Mouse (Mus musculus): ENCODE measurements around the gene Ctu2. TPM values are rescaled to one million over a fixed set of nuclear protein-coding genes. Genes with fewer than 3 reads are reported as not detected.
A peak's percentile ranks its signal among the peaks of the same experiment; 100 is the strongest.

Ctu2 gene
- polyA plus RNA-seq, 1 experiment from 2014 or later: 85.1 TPM

DNA sequence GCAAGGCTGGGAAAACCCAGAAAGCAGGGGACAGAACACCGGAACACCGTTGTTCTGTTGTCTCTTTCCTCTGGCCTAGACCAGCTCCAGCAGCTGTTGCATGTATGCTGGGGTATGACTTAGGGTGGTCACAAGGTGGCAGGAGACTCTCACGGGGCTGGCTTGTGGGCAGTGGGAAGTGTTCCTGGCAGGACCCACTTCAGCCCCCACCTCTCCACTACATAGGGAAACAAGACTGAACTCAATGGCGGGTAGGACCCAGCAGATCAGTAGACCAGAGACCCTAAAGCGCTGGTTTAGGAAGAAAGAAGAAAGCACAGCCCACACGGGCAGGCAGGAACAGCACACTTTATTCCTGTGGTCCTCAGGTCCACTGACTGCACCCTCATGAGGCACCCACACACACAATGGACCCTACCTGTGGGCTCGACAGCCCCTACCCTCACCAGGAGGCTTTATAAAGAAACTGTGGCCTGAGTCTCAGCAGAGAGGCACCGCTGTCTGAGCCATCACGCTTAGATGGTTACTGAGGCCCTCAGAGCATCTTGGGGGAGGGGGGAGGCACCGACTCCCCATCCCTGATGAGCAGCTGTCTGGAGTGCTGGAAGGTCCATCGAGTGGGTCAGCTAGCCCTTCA is 42.6 kb upstream of the Ctu2 start:
- H3K27ac ChIP-seq (ENCODE audit: low read depth, low read length): no peak overlapping the region
- ATAC-seq: peak; percentile 7; the same call in 1 of the 2 replicates
- H3K9me3 ChIP-seq (ENCODE audit: control insufficient read depth, low read length): peaks cover 3% of the 10 kb centered on the region; the same call in 1 of the 2 replicates
- no peak overlapping the region; the same call in 1 of the 2 replicates for H3K4me2 ChIP-seq (ENCODE audit: low read length)
- no peak overlapping the region for H3K9ac ChIP-seq (ENCODE audit: low read depth, low read length)
- peaks cover 6% of the 10 kb centered on the region for H3K27me3 ChIP-seq (replicated peaks; ENCODE audit: control insufficient read depth, insufficient read depth, low read length)
- H3K4me3 ChIP-seq (ENCODE audit: low read length): no peak overlapping the region
- H3K36me3 ChIP-seq (ENCODE audit: control insufficient read depth, insufficient read depth, low read length): peaks cover 38% of the 10 kb centered on the region
- 67% methylated on average over 11 of the region's 11 CpGs for WGBS
- H3K4me1 ChIP-seq (ENCODE audit: control insufficient read depth, insufficient read depth, low read depth, low read length): peaks cover 7% of the 10 kb centered on the region; the same call in 1 of the 2 replicates

- H3K9ac ChIP-seq (ENCODE audit: low read depth, low read length): no peak overlapping the region
- H3K4me1 ChIP-seq (ENCODE audit: control insufficient read depth, insufficient read depth, low read depth, low read length): peaks cover 7% of the 10 kb centered on the region; the same call in 1 of the 2 replicates
- WGBS: 91% methylated on average over 6 of the region's 6 CpGs
- H3K9me3 ChIP-seq (ENCODE audit: control insufficient read depth, low read length): peaks cover 3% of the 10 kb centered on the region; the same call in 1 of the 2 replicates
- no peak for ATAC-seq
- no peak overlapping the region for H3K4me2 ChIP-seq (ENCODE audit: low read length)
- peaks cover 40% of the 10 kb centered on the region for H3K36me3 ChIP-seq (ENCODE audit: control insufficient read depth, insufficient read depth, low read length)
- no peak overlapping the region for H3K4me3 ChIP-seq (ENCODE audit: low read length)
- peaks cover 6% of the 10 kb centered on the region for H3K27me3 ChIP-seq (replicated peaks; ENCODE audit: control insufficient read depth, insufficient read depth, low read length)
- no peak overlapping the region for H3K27ac ChIP-seq (ENCODE audit: low read depth, low read length)
Measured at GRCm38 (mm10) chr8:122435375-122435774, 40.6 kb upstream of the Ctu2 start.

DNA sequence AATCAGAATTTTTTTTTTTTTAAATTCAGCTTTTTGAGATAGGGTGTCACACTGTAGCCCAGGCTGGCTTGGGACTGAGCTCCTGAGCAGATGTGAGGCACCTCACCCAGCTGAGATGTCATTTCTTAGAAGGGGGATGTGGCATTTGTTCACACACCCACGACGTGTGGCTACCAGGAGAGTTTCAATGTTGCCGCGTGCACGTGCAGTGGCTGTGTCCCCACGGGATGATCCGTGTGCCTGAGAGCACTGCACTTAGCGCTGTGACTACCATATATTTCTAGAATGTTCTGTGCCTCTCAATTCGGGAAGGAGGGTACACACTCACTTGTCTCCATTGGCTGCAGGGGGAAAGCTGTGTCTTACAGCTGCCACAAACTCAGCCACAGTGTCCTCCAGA is 39.8 kb upstream of the Ctu2 start:
- H3K4me2 ChIP-seq (ENCODE audit: low read length): no peak overlapping the region
- WGBS: 96% methylated on average over 9 of the region's 9 CpGs
- no peak overlapping the region for H3K9ac ChIP-seq (ENCODE audit: low read depth, low read length)

GRCm38 (mm10) chr8:122436586-122437125 is 39.3 kb upstream of the Ctu2 start:
- peaks cover 40% of the 10 kb centered on the region for H3K36me3 ChIP-seq (ENCODE audit: control insufficient read depth, insufficient read depth, low read length)
- H3K9me3 ChIP-seq (ENCODE audit: control insufficient read depth, low read length): peaks cover 3% of the 10 kb centered on the region; the same call in 1 of the 2 replicates
- WGBS: 89% methylated on average over 17 of the region's 20 CpGs
- no peak overlapping the region for H3K9ac ChIP-seq (ENCODE audit: low read depth, low read length)
- H3K4me3 ChIP-seq (ENCODE audit: low read length): no peak overlapping the region
- no peak for ATAC-seq
- peaks cover 11% of the 10 kb centered on the region for H3K4me1 ChIP-seq (ENCODE audit: control insufficient read depth, insufficient read depth, low read depth, low read length)
- H3K27me3 ChIP-seq (replicated peaks; ENCODE audit: control insufficient read depth, insufficient read depth, low read length): peaks cover 6% of the 10 kb centered on the region
- H3K4me2 ChIP-seq (ENCODE audit: low read length): no peak overlapping the region
- no peak overlapping the region for H3K27ac ChIP-seq (ENCODE audit: low read depth, low read length)

More for the DNA sequence above, 39.8 kb upstream of the Ctu2 start:
- H3K4me1 ChIP-seq (ENCODE audit: control insufficient read depth, insufficient read depth, low read depth, low read length): peaks cover 7% of the 10 kb centered on the region
- peaks cover 3% of the 10 kb centered on the region; the same call in 1 of the 2 replicates for H3K9me3 ChIP-seq (ENCODE audit: control insufficient read depth, low read length)
- no peak overlapping the region for H3K4me3 ChIP-seq (ENCODE audit: low read length)
- H3K27me3 ChIP-seq (replicated peaks; ENCODE audit: control insufficient read depth, insufficient read depth, low read length): peaks cover 6% of the 10 kb centered on the region
- ATAC-seq: no peak
- no peak overlapping the region for H3K27ac ChIP-seq (ENCODE audit: low read depth, low read length)
- peaks cover 40% of the 10 kb centered on the region for H3K36me3 ChIP-seq (ENCODE audit: control insufficient read depth, insufficient read depth, low read length)

DNA sequence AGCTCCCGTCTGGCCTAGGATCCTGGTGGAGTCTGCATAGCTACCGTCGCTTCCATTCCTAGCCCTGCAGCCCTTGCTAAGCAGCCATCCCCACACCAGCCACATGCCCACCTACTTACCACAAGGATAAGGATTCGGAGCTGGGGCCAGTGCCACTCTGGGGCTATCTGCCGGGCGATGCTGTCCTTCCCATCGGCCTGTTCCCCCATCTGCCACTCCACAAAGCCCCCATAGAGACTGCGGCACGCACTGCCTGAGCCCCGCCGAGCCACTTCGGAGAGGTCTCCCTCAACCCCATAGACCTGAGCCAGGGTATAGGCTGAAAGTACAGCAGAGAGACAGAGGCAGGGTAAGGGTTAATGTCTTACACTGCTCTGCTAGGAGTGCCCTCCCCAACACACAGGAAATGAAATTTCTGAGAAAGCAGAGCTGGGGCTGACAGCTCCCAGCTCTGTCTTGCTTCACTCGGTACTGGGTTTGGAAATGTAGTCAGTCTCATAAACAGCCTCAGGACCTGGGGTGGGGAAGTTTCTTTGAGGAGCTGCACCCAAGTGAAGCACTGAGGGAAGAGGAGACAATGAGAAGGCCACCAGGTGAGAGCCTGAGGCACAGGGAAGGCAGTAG is 38.1 kb upstream of the Ctu2 start:
- Histone ChIP-seq H3K4me1 (ENCODE audit: control insufficient read depth, insufficient read depth, low read depth, low read length) (peaks cover 15% of the 10 kb centered on the region), H3K9me3 (ENCODE audit: control insufficient read depth, low read length) (peaks cover 3% of the 10 kb centered on the region; the same call in 1 of the 2 replicates), H3K4me2 (ENCODE audit: low read length) (no peak overlapping the region), H3K27me3 (replicated peaks; ENCODE audit: control insufficient read depth, insufficient read depth, low read length) (peaks cover 3% of the 10 kb centered on the region), H3K36me3 (ENCODE audit: control insufficient read depth, insufficient read depth, low read length) (peaks cover 40% of the 10 kb centered on the region), H3K27ac (ENCODE audit: low read depth, low read length) (no peak overlapping the region), H3K4me3 (ENCODE audit: low read length) (no peak overlapping the region), H3K9ac (ENCODE audit: low read depth, low read length) (no peak overlapping the region)
- 94% methylated on average over 13 of the region's 13 CpGs for WGBS
- no peak for ATAC-seq

DNA sequence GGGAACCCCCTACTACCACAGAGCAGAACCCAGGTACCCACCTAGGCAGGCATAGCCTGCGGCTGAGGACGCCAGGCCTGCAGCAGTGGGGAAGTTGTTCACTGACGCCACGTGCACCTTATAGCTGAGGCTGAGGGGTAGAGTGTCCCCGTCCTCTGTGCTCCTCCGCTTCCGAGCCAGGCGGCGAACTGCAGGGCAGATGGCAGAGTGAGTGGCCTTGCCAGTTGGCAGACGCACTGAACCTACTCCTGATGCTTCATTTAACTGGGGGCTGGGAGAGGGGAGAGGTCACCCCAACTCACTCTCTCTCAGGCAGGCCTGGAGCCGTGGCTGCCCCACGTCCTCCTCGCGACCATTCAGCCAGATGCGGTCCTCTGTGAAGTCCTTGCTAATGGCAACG is 36.6 kb upstream of the Ctu2 start:
- ATAC-seq: no peak
- H3K4me3 ChIP-seq (ENCODE audit: low read length): no peak overlapping the region
- WGBS: 85% methylated on average over 16 of the region's 16 CpGs

GRCm38 (mm10) chr8:122441326-122441725 is 34.6 kb upstream of the Ctu2 start:
- H3K9me3 ChIP-seq (ENCODE audit: control insufficient read depth, low read length): no peaks in the 10 kb centered on the region
- no peak overlapping the region for H3K27ac ChIP-seq (ENCODE audit: low read depth, low read length)
- no peak for ATAC-seq
- H3K4me2 ChIP-seq (ENCODE audit: low read length): no peak overlapping the region
- no peaks in the 10 kb centered on the region for H3K27me3 ChIP-seq (replicated peaks; ENCODE audit: control insufficient read depth, insufficient read depth, low read length)
- no peak overlapping the region for H3K9ac ChIP-seq (ENCODE audit: low read depth, low read length)
- 100% methylated on average over 1 of the region's 1 CpGs for WGBS
- H3K36me3 ChIP-seq (ENCODE audit: control insufficient read depth, insufficient read depth, low read length): peaks cover 16% of the 10 kb centered on the region
- H3K4me3 ChIP-seq (ENCODE audit: low read length): no peak overlapping the region
- peaks cover 22% of the 10 kb centered on the region for H3K4me1 ChIP-seq (ENCODE audit: control insufficient read depth, insufficient read depth, low read depth, low read length)

More for the DNA sequence above, 36.6 kb upstream of the Ctu2 start:
- H3K27me3 ChIP-seq (replicated peaks; ENCODE audit: control insufficient read depth, insufficient read depth, low read length): no peaks in the 10 kb centered on the region
- H3K9me3 ChIP-seq (ENCODE audit: control insufficient read depth, low read length): peaks cover 3% of the 10 kb centered on the region; the same call in 1 of the 2 replicates
- H3K27ac ChIP-seq (ENCODE audit: low read depth, low read length): no peak overlapping the region
- no peak overlapping the region for H3K9ac ChIP-seq (ENCODE audit: low read depth, low read length)
- no peak overlapping the region for H3K4me2 ChIP-seq (ENCODE audit: low read length)
- peaks cover 28% of the 10 kb centered on the region for H3K36me3 ChIP-seq (ENCODE audit: control insufficient read depth, insufficient read depth, low read length)
- H3K4me1 ChIP-seq (ENCODE audit: control insufficient read depth, insufficient read depth, low read depth, low read length): peaks cover 12% of the 10 kb centered on the region

DNA sequence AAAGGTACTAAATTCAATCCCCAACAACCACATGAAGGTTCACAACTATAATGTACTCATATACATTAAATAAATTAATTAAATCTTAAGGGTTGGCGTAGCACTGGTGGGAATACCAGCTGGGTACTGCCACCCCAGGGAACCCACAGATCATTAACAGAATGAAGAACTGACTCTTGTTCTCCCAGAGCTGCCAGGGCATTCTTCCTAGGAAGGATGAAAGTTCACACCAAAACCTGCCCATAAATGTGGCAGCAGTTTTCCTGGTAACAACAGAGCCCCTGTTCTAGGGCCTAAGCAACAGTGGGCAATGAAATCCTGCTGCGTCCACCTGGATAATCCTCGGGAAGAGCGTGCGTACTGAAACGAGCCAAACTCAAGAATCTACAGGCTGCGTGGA is 33.6 kb upstream of the Ctu2 start:
- peaks cover 10% of the 10 kb centered on the region; the same call in 1 of the 2 replicates for H3K36me3 ChIP-seq (ENCODE audit: control insufficient read depth, insufficient read depth, low read length)
- peak overlapping the region; percentile 84 for H3K4me2 ChIP-seq (ENCODE audit: low read length)
- no peak for ATAC-seq
- H3K27ac ChIP-seq (ENCODE audit: low read depth, low read length): peak overlapping the region; percentile 86
- peaks cover 22% of the 10 kb centered on the region for H3K4me1 ChIP-seq (ENCODE audit: control insufficient read depth, insufficient read depth, low read depth, low read length)
- H3K4me3 ChIP-seq (ENCODE audit: low read length): peak overlapping the region; percentile 63
- peak overlapping the region; percentile 74 for H3K9ac ChIP-seq (ENCODE audit: low read depth, low read length)
- H3K9me3 ChIP-seq (ENCODE audit: control insufficient read depth, low read length): no peaks in the 10 kb centered on the region
- H3K27me3 ChIP-seq (replicated peaks; ENCODE audit: control insufficient read depth, insufficient read depth, low read length): no peaks in the 10 kb centered on the region
- 12% methylated on average over 7 of the region's 7 CpGs for WGBS

DNA sequence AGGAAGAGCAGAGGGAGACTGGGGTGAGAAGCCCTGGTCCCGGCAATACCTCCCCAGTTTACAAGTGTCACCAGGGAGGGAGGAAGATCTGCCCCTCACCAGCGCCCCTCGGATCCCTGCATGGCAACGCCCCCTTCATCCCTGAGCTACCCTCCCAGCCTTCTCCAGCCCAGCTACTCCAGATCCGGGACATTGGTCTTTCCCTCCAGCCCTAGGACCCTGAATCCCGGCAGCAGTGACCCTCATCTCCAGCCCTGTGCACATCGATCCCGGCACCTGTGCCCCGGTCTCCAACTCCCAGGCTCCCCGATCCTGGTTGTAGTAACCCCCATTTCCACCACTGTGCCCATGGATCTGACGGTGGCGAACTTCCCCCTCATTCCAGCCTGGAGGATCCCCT is 33.2 kb upstream of the Ctu2 start:
- peak overlapping the region; percentile 84 for H3K4me2 ChIP-seq (ENCODE audit: low read length)
- peak overlapping the region; percentile 86 for H3K27ac ChIP-seq (ENCODE audit: low read depth, low read length)
- no peaks in the 10 kb centered on the region for H3K9me3 ChIP-seq (ENCODE audit: control insufficient read depth, low read length)
- peaks cover 22% of the 10 kb centered on the region for H3K4me1 ChIP-seq (ENCODE audit: control insufficient read depth, insufficient read depth, low read depth, low read length)
- under 1% methylated on average over 12 of the region's 12 CpGs for WGBS
- peaks cover 9% of the 10 kb centered on the region; the same call in 1 of the 2 replicates for H3K36me3 ChIP-seq (ENCODE audit: control insufficient read depth, insufficient read depth, low read length)
- peak; percentile 10; the same call in 1 of the 2 replicates for ATAC-seq
- H3K4me3 ChIP-seq (ENCODE audit: low read length): peak overlapping the region; percentile 63
- H3K27me3 ChIP-seq (replicated peaks; ENCODE audit: control insufficient read depth, insufficient read depth, low read length): no peaks in the 10 kb centered on the region
- peak overlapping the region; percentile 74 for H3K9ac ChIP-seq (ENCODE audit: low read depth, low read length)

Measured in hindbrain, embryonic 16.5 days (tissue).